Mouse (Mus musculus): ENCODE results near the gene Il11ra1.

- TF ChIP-seq CTCF (IDR thresholded peaks at IDR 0.05; ENCODE audit: borderline replicate concordance, extremely low read depth, insufficient read depth, insufficient read length) (no peak), POLR2A (IDR thresholded peaks at IDR 0.05; ENCODE audit: borderline replicate concordance, extremely low read depth, insufficient read depth, insufficient read length, poor library complexity, severe bottlenecking) (no peak)
Observed at GRCm38 (mm10) chr4:41704651-41705050, 4.9 kb downstream of the Il11ra1 start.

Data from brain, embryonic 14.5 days (tissue).